In the genomic region with DNA sequence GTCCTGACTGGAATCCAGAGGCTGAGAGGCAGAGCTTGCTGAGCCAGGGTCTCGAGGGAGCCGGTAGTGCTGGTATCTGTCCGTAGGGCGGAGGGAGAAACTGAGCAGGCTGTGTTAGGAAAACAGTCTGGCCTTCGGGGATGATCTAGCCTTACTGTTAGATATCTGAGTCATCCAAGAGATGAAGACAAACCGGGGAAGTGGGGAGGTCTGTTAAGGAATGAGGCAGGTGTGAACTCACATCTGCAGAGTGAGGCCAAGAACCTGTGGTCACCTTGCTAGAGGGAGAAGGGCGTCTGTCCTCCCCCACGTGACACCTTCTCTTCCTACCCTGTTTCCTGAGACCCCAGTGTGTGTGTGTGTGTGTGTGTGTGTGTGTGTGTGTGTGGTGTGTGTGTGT, we compare ENCODE assay signal across 25 mouse cellular contexts. TPM values are rescaled to one million over a fixed set of nuclear protein-coding genes. Genes with fewer than 3 reads are reported as not detected.
DNase-seq lines count a peak whose midpoint lies in the region; ATAC-seq lines count a peak whose summit lies in the region.
"Had no signal": no experiment of that assay in that cellular context is flagged by ENCODE, and none has a peak within 500 bp of the region (broad histone marks: within the 10 kb centered on the region; RNA-seq: fewer than 3 reads in every experiment).

No protein-coding gene starts in this region.

- H3K4me3 ChIP-seq in heart, embryonic 10.5 days, result no peak overlapping the region
- no peak overlapping the region for H3K4me3 ChIP-seq in midbrain, embryonic 12.5 days
- H3K4me3 ChIP-seq in midbrain, embryonic 10.5 days, result no peak overlapping the region
- no peak overlapping the region for H3K4me3 ChIP-seq in intestine, embryonic 16.5 days (ENCODE audit: low read length)
- H3K4me3 ChIP-seq: heart, embryonic 13.5 days; limb, embryonic 10.5 days; liver, embryonic 15.5 days; neural tube, embryonic 12.5 days had no signal

- no peak for DNase-seq in heart, embryonic 10.5 days (ENCODE audit: low spot score)
- no peak for DNase-seq in heart, postnatal 14 days
- no peak for DNase-seq in midbrain, embryonic 10.5 days (ENCODE audit: low spot score)
- no peak for DNase-seq in T-cell, adult 2 months (ENCODE audit: low spot score)
- no peak for DNase-seq in adrenal gland, postnatal 10 days
- DNase-seq: adrenal gland, postnatal 36 days; B cell, adult 2 months; cerebellum, adult 18-20 months; cerebellum, postnatal 25 days; gastrocnemius, postnatal 10 days; heart, adult 11 months; liver; midbrain, embryonic 14.5 days; right cerebral cortex, postnatal 14 days had no signal

- no peak overlapping the region for H3K4me2 ChIP-seq in midbrain, embryonic 12.5 days (replicated peaks)
- no peak overlapping the region for H3K4me2 ChIP-seq in intestine, embryonic 16.5 days (ENCODE audit: low read depth, low read length)
- H3K4me2 ChIP-seq: heart, embryonic 13.5 days; hindbrain, embryonic 14.5 days; liver, embryonic 15.5 days; neural tube, embryonic 12.5 days had no signal

- intact Hi-C loops in heart, postnatal 14 days (cut with DNase I), result no loop called here

- no peak for ATAC-seq in midbrain, embryonic 12.5 days (ENCODE audit: low FRiP score, low read depth)
- no peak for ATAC-seq in intestine, embryonic 16.5 days
- no peak for ATAC-seq in cerebellum, adult (ENCODE audit: insufficient number of reproducible peaks, low FRiP score, low TSS enrichment)
- ATAC-seq: forebrain, embryonic 16.5 days; inflammation-experienced regulatory T-cells, adult 6 months had no signal

- WGBS in heart, embryonic 10.5 days, result 39% methylated on average over 8 of the region's 8 CpGs
- WGBS in midbrain, embryonic 12.5 days, result 80% methylated on average over 8 of the region's 8 CpGs
- WGBS in midbrain, embryonic 10.5 days, result 69% methylated on average over 8 of the region's 8 CpGs
- 46% methylated on average over 8 of the region's 8 CpGs for WGBS in intestine, embryonic 16.5 days

- no peak overlapping the region for H3K9ac ChIP-seq in midbrain, embryonic 12.5 days (replicated peaks)
- 0 out of 2 replicates have a peak overlapping the region, but pooled peaks have one; percentile 24 for H3K9ac ChIP-seq in intestine, embryonic 16.5 days (ENCODE audit: low read depth, low read length)
- H3K9ac ChIP-seq: hindbrain, embryonic 14.5 days; liver, embryonic 15.5 days; neural tube, embryonic 12.5 days had no signal

- H3K4me1 ChIP-seq in heart, embryonic 10.5 days, result peaks cover 47% of the 10 kb centered on the region
- 0 out of 2 replicates have a peak, but pooled peaks cover 1% of the 10 kb centered on the region for H3K4me1 ChIP-seq in midbrain, embryonic 12.5 days
- H3K4me1 ChIP-seq in midbrain, embryonic 10.5 days, result peaks cover 15% of the 10 kb centered on the region
- peaks cover 44% of the 10 kb centered on the region for H3K4me1 ChIP-seq in intestine, embryonic 16.5 days (ENCODE audit: control insufficient read depth, insufficient read depth, low read length)
- H3K4me1 ChIP-seq: neural tube, embryonic 12.5 days had no signal

- H3K27ac ChIP-seq in heart, embryonic 10.5 days, result peak overlapping the region; percentile 56
- peak overlapping the region; percentile 35; the same call in 1 of the 2 replicates for H3K27ac ChIP-seq in midbrain, embryonic 12.5 days (replicated peaks)
- H3K27ac ChIP-seq in midbrain, embryonic 10.5 days (replicated peaks), result no peak overlapping the region
- H3K27ac ChIP-seq in intestine, embryonic 16.5 days (ENCODE audit: low read length), result peak overlapping the region; percentile 90
- H3K27ac ChIP-seq: heart, embryonic 13.5 days; hindbrain, embryonic 14.5 days; kidney, postnatal 0 days; liver, embryonic 15.5 days; neural tube, embryonic 12.5 days had no signal

- no peaks in the 10 kb centered on the region for H3K27me3 ChIP-seq in heart, embryonic 10.5 days (ENCODE audit: insufficient read depth, poor library complexity, severe bottlenecking)
- H3K27me3 ChIP-seq in midbrain, embryonic 12.5 days, result peaks cover 2% of the 10 kb centered on the region; the same call in 1 of the 2 replicates
- no peaks in the 10 kb centered on the region for H3K27me3 ChIP-seq in midbrain, embryonic 10.5 days (ENCODE audit: low read depth, poor library complexity, severe bottlenecking)
- no peaks in the 10 kb centered on the region for H3K27me3 ChIP-seq in intestine, embryonic 16.5 days (replicated peaks; ENCODE audit: control insufficient read depth, insufficient read depth, low read length)
- H3K27me3 ChIP-seq: heart, embryonic 13.5 days; liver, embryonic 15.5 days; neural tube, embryonic 12.5 days had no signal

- H3K9me3 ChIP-seq in heart, embryonic 10.5 days, result peaks cover 2% of the 10 kb centered on the region; the same call in 1 of the 2 replicates
- H3K9me3 ChIP-seq in midbrain, embryonic 12.5 days, result no peaks in the 10 kb centered on the region
- H3K9me3 ChIP-seq in midbrain, embryonic 10.5 days (replicated peaks), result peaks cover 2% of the 10 kb centered on the region; the same call in 1 of the 2 replicates
- H3K9me3 ChIP-seq in intestine, embryonic 16.5 days (ENCODE audit: control insufficient read depth, low read length), result 0 out of 2 replicates have a peak, but pooled peaks cover 2% of the 10 kb centered on the region
- H3K9me3 ChIP-seq: neural tube, embryonic 12.5 days had no signal

- H3K36me3 ChIP-seq in heart, embryonic 10.5 days, result 0 out of 2 replicates have a peak, but pooled peaks cover 2% of the 10 kb centered on the region
- no peaks in the 10 kb centered on the region for H3K36me3 ChIP-seq in midbrain, embryonic 12.5 days
- no peaks in the 10 kb centered on the region for H3K36me3 ChIP-seq in midbrain, embryonic 10.5 days
- H3K36me3 ChIP-seq in intestine, embryonic 16.5 days (ENCODE audit: control insufficient read depth, insufficient read depth, low read length), result peaks cover 6% of the 10 kb centered on the region; the same call in 1 of the 2 replicates
- H3K36me3 ChIP-seq: liver, embryonic 15.5 days; neural tube, embryonic 12.5 days had no signal

RNA-seq across cellular contexts. Expression of a gene that starts 25.7 kb away (rescaled TPM):
- 2.9 TPM in 2 replicates for polyA plus RNA-seq in heart, embryonic 10.5 days (2016; fragmentation: Nextera tagmentation; extraction: Ambion mirVana)
- total RNA-seq in heart, postnatal 14 days (2021), result 1 to 10 TPM; 7.2 to 7.7 TPM
- polyA plus RNA-seq in midbrain, embryonic 12.5 days (2016; fragmentation: Nextera tagmentation; extraction: Ambion mirVana), result 1.4 and 2.2 TPM in 2 replicates
- polyA plus RNA-seq in midbrain, embryonic 10.5 days (2016; fragmentation: Nextera tagmentation; extraction: Ambion mirVana), result 1.0 and 1.3 TPM in 2 replicates
- polyA plus RNA-seq in intestine, embryonic 16.5 days (2015; fragmentation: Nextera tagmentation; extraction: Ambion mirVana), result 12.1 and 16.5 TPM in 2 replicates
- 1 to 10 TPM; 8.7 to 9.7 TPM for total RNA-seq in adrenal gland, postnatal 10 days (2021)

RNA-seq across cellular contexts. Expression of a gene that starts 50.9 kb away (rescaled TPM):
- polyA plus RNA-seq in heart, embryonic 10.5 days (2016; fragmentation: Nextera tagmentation; extraction: Ambion mirVana), result 393 and 440 TPM in 2 replicates
- 100 to 1,000 TPM; 270 to 283 TPM for total RNA-seq in heart, postnatal 14 days (2021)
- polyA plus RNA-seq in midbrain, embryonic 12.5 days (2016; fragmentation: Nextera tagmentation; extraction: Ambion mirVana), result 302 and 331 TPM in 2 replicates
- polyA plus RNA-seq in midbrain, embryonic 10.5 days (2016; fragmentation: Nextera tagmentation; extraction: Ambion mirVana), result 404 and 411 TPM in 2 replicates
- polyA plus RNA-seq in intestine, embryonic 16.5 days (2015; fragmentation: Nextera tagmentation; extraction: Ambion mirVana), result 238 and 255 TPM in 2 replicates
- 100 to 1,000 TPM; 152 to 180 TPM for total RNA-seq in adrenal gland, postnatal 10 days (2021)

RNA-seq across cellular contexts. Expression of a gene that starts 54.0 kb away (rescaled TPM):
- 4.0 and 6.8 TPM in 2 replicates for polyA plus RNA-seq in heart, embryonic 10.5 days (2016; fragmentation: Nextera tagmentation; extraction: Ambion mirVana)
- total RNA-seq in heart, postnatal 14 days (2021), result 10 to 100 TPM; 30.6 to 36.0 TPM
- 3.4 and 3.5 TPM in 2 replicates for polyA plus RNA-seq in midbrain, embryonic 12.5 days (2016; fragmentation: Nextera tagmentation; extraction: Ambion mirVana)
- polyA plus RNA-seq in midbrain, embryonic 10.5 days (2016; fragmentation: Nextera tagmentation; extraction: Ambion mirVana), result 2.8 and 3.4 TPM in 2 replicates
- polyA plus RNA-seq in intestine, embryonic 16.5 days (2015; fragmentation: Nextera tagmentation; extraction: Ambion mirVana), result 8.5 and 10.3 TPM in 2 replicates
- 10 to 100 TPM; 35.4 to 42.4 TPM for total RNA-seq in adrenal gland, postnatal 10 days (2021)
